Mouse (Mus musculus) hindbrain, postnatal 0 days (tissue): ENCODE data around the gene Ggt1. TPM values are rescaled to one million over a fixed set of nuclear protein-coding genes. Genes with fewer than 3 reads are reported as not detected.
A peak's percentile ranks its signal among the peaks of the same experiment; 100 is the strongest.
"Not testable (repeated sequence)": the region's sequence is repeated elsewhere in the genome, so short reads cannot be mapped to it uniquely, and the experiment has no call there.

Experiments
- ATAC-seq: fragments of 200-750 bp; cut with Nextera tagmentation; 2 replicates; pipeline ENCODE4 v1.8.0; 2017; ENCODE audit warnings: mild to moderate bottlenecking, moderate TSS enrichment, moderate library complexity
- DNase-seq: peaks from one replicate; pipeline ENCODE4 v3.0.0-alpha.2; 2015; ENCODE audit warnings: low spot score
- H3K27ac ChIP-seq: fragments of 300-500 bp; sonication (generic); 2 replicates; pipeline ENCODE4 v1.5.1; 2014; ENCODE audit warnings: mild to moderate bottlenecking
- H3K27me3 ChIP-seq: fragments of 300-500 bp; sonication (generic); 2 replicates; pipeline ENCODE4 v1.6.1; 2014; ENCODE audit warnings: low read length, mixed read lengths; ENCODE audit not compliant: insufficient read depth
- H3K36me3 ChIP-seq: fragments of 300-500 bp; sonication (generic); 2 replicates; pipeline ENCODE4 v1.6.1; 2014; ENCODE audit warnings: low read length, mixed read lengths; ENCODE audit not compliant: insufficient read depth
- H3K4me1 ChIP-seq: fragments of 300-500 bp; sonication (generic); 2 replicates; pipeline ENCODE4 v1.6.1; 2014; ENCODE audit warnings: antibody characterized with exemption, low read length, mixed read lengths; ENCODE audit not compliant: insufficient read depth
- H3K4me2 ChIP-seq: fragments of 300-500 bp; sonication (generic); 2 replicates; pipeline ENCODE4 v1.6.1; 2014; ENCODE audit warnings: low read depth, mild to moderate bottlenecking, low read length, moderate library complexity, mixed read lengths
- H3K4me3 ChIP-seq: fragments of 300-500 bp; sonication (generic); 2 replicates; pipeline ENCODE4 v1.5.1; 2014; ENCODE audit warnings: low read length
- H3K9ac ChIP-seq: fragments of 300-500 bp; sonication (generic); replicated peaks from 2 replicates; pipeline ENCODE4 v1.6.1; 2014; ENCODE audit warnings: mild to moderate bottlenecking, low read length, moderate library complexity, mixed read lengths
- H3K9me3 ChIP-seq: fragments of 300-500 bp; sonication (generic); 2 replicates; pipeline ENCODE4 v1.6.1; 2016; ENCODE audit warnings: low read length, mixed read lengths
- CTCF ChIP-seq: IDR thresholded peaks from 2 replicates; pipeline ENCODE4 v1.5.1; 2016; ENCODE audit warnings: antibody characterized with exemption, control low read depth, low read depth
- WGBS: fragments of 180-500 bp; shearing (Covaris S2); extraction: QIAGEN DNeasy Blood & Tissue Kit; methylation state at CpG from one replicate; pipeline ENCODE4 v1.1.7; 2014; 5-methylcytosine and 5-hydroxymethylcytosine counted together
- polyA plus RNA-seq: library from polyadenylated mRNA; unstranded; fragments of >200 nt; fragmentation: Nextera tagmentation; extraction: Ambion mirVana; gene quantifications from 2 replicates; pipeline ENCODE4 v1.2.1, GENCODE M21; 2015
- total RNA-seq: library from RNA; depleted of rRNA; stranded (reverse); fragments of >200 nt; gene quantifications from 2 replicates; pipeline ENCODE4 v1.2.3, GENCODE M21; 2014

The Ggt1 gene
- total and polyA plus RNA-seq, 2 experiments from 2014 or later: 1.0 to 7.6 TPM

GRCm38 (mm10) chr10:75564687-75565265, 3.4 kb downstream of the Ggt1 start:
- peaks cover 8% of the 10 kb centered on the region for H3K4me1 ChIP-seq
- H3K9me3 ChIP-seq: no peaks in the 10 kb centered on the region
- H3K9ac ChIP-seq: no peak overlapping the region
- H3K4me2 ChIP-seq: no peak overlapping the region
- ATAC-seq: no peak
- no peaks in the 10 kb centered on the region for H3K36me3 ChIP-seq
- no peak overlapping the region for H3K27ac ChIP-seq
- no peak for DNase-seq
- 91% methylated on average over 12 of the region's 12 CpGs for WGBS
- no peak for TF ChIP-seq CTCF
- H3K4me3 ChIP-seq: no peak overlapping the region
- no peaks in the 10 kb centered on the region for H3K27me3 ChIP-seq

DNA sequence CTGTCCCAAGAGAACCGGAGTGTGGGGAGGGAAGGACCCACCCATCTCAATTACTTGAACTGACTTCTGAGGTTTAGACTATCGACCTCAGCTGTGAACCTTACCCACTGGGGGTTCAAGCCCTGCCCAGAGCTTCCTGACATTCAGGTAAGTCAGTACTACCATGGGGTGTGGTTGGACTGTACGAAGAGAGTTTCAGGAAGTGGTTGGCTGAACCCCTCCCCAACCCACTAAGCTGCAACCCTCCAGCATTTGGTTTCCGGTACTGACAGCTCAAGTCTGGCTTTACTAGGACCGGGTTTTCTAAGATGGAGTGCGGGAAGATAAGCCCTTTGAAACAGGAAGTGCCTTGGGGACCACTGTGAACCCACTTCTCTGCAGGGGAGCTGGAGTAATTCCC, 4.0 kb downstream of the Ggt1 start:
- no peaks in the 10 kb centered on the region for H3K9me3 ChIP-seq
- no peak for TF ChIP-seq CTCF
- no peak for ATAC-seq
- H3K36me3 ChIP-seq: no peaks in the 10 kb centered on the region
- H3K4me3 ChIP-seq: no peak overlapping the region
- WGBS: 80% methylated on average over 6 of the region's 6 CpGs
- H3K9ac ChIP-seq: no peak overlapping the region
- no peak overlapping the region for H3K4me2 ChIP-seq
- no peaks in the 10 kb centered on the region for H3K27me3 ChIP-seq
- peaks cover 7% of the 10 kb centered on the region for H3K4me1 ChIP-seq
- H3K27ac ChIP-seq: no peak overlapping the region
- no peak for DNase-seq

- TF ChIP-seq CTCF: no peak
- 72% methylated on average over 7 of the region's 7 CpGs for WGBS
- no peak overlapping the region for H3K4me2 ChIP-seq
Measured at GRCm38 (mm10) chr10:75565906-75566305, 4.5 kb downstream of the Ggt1 start.

GRCm38 (mm10) chr10:75566321-75566720, 4.9 kb downstream of the Ggt1 start:
- no peak overlapping the region for H3K27ac ChIP-seq
- H3K4me3 ChIP-seq: no peak overlapping the region
- no peak overlapping the region for H3K4me2 ChIP-seq
- 81% methylated on average over 5 of the region's 5 CpGs for WGBS
- H3K9me3 ChIP-seq: no peaks in the 10 kb centered on the region
- DNase-seq: no peak
- no peaks in the 10 kb centered on the region for H3K27me3 ChIP-seq
- H3K4me1 ChIP-seq: no peaks in the 10 kb centered on the region
- TF ChIP-seq CTCF: peak; percentile 30; the same call in 1 of the 2 replicates
- no peak overlapping the region for H3K9ac ChIP-seq
- no peaks in the 10 kb centered on the region for H3K36me3 ChIP-seq
- 0 out of 2 replicates have a peak, but pooled peaks have one; percentile 11 for ATAC-seq

More at GRCm38 (mm10) chr10:75565906-75566305, 4.5 kb downstream of the Ggt1 start:
- Histone ChIP-seq H3K4me1 (peaks cover 2% of the 10 kb centered on the region), H3K9me3 (no peaks in the 10 kb centered on the region), H3K9ac (no peak overlapping the region), H3K27me3 (no peaks in the 10 kb centered on the region), H3K4me3 (no peak overlapping the region), H3K36me3 (no peaks in the 10 kb centered on the region), H3K27ac (no peak overlapping the region)
- DNase-seq (no peak), ATAC-seq (no peak)

GRCm38 (mm10) chr10:75566765-75567164, 5.4 kb downstream of the Ggt1 start:
- peak; percentile 20; the same call in 1 of the 2 replicates for TF ChIP-seq CTCF
- WGBS: 83% methylated on average over 2 of the region's 2 CpGs

DNA sequence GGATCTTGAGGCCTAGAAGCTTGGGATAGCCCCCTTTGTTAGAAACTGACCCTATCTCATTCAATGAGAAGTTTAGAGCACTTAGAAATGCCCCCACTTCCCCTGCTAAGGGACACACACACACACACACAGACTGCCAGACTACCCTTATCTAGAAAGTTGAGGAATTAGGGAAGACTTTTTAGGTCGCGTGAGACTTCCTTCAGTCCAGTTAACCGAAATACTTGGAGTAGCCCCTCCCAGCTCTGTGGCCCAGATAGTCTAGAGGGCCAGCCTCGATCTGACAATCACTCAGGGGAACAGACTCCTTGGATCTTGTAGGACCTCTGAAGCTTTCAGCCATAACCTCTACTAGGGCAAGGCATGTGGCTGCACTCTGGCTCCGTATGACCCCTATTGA, 6.6 kb downstream of the Ggt1 start:
- TF ChIP-seq CTCF: no peak
- no peak overlapping the region for H3K4me3 ChIP-seq
- H3K27ac ChIP-seq: no peak overlapping the region
- no peak overlapping the region for H3K4me2 ChIP-seq
- no peaks in the 10 kb centered on the region for H3K4me1 ChIP-seq
- no peaks in the 10 kb centered on the region for H3K9me3 ChIP-seq
- ATAC-seq: no peak
- no peak overlapping the region for H3K9ac ChIP-seq
- no peaks in the 10 kb centered on the region for H3K27me3 ChIP-seq
- 44% methylated on average over 5 of the region's 5 CpGs for WGBS
- DNase-seq: no peak
- no peaks in the 10 kb centered on the region for H3K36me3 ChIP-seq

More at GRCm38 (mm10) chr10:75566765-75567164, 5.4 kb downstream of the Ggt1 start:
- H3K9ac ChIP-seq, DNase-seq, H3K4me1 ChIP-seq, H3K4me3 ChIP-seq, H3K27me3 ChIP-seq, ATAC-seq, H3K9me3 ChIP-seq, H3K36me3 ChIP-seq, H3K4me2 ChIP-seq, H3K27ac ChIP-seq: not testable (repeated sequence)

DNA sequence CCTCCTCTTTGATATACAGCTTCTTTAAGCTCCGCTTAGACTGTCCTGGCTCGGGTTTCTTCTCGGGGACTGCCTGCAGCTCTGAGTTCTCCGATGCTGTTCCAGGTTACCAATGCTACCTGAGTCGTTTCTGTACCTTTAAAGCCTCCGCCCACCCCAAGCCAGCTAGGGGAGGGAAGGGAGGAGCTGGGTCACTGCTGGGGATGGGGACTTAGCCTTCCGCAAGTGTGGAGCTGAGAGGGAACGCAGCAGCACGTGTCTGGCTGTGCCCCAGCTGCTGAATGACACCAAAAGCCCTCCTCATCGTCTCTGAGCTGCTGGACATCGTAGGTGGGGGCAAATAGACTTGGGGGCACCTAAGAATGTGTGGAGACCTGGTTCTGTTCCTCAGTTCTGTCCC, 7.0 kb downstream of the Ggt1 start:
- Histone ChIP-seq H3K27ac (no peak overlapping the region), H3K27me3 (no peaks in the 10 kb centered on the region), H3K4me3 (no peak overlapping the region), H3K4me1 (no peaks in the 10 kb centered on the region), H3K4me2 (no peak overlapping the region), H3K9me3 (no peaks in the 10 kb centered on the region), H3K9ac (no peak overlapping the region), H3K36me3 (no peaks in the 10 kb centered on the region)
- WGBS: 12% methylated on average over 11 of the region's 11 CpGs
- no peak for TF ChIP-seq CTCF
- no peak for ATAC-seq
- no peak for DNase-seq
